Mouse (Mus musculus) forebrain, embryonic 11.5 days (tissue): ENCODE data around the gene Ralb. TPM values are rescaled to one million over a fixed set of nuclear protein-coding genes. Genes with fewer than 3 reads are reported as not detected.

Source experiments
- ATAC-seq: fragments of 200-750 bp; cut with Nextera tagmentation; replicated peaks from 2 replicates; pipeline ENCODE4 v1.8.0; 2017; ENCODE audit warnings: moderate TSS enrichment; ENCODE audit not compliant: low FRiP score
- DNase-seq: peaks from one replicate; pipeline ENCODE4 v3.0.0-alpha.2; 2017; ENCODE audit warnings: low spot score
- H3K27ac ChIP-seq: fragments of 300-500 bp; sonication (generic); 2 replicates; pipeline ENCODE4 v1.5.1; 2014; ENCODE audit warnings: low read depth, low read length
- H3K27me3 ChIP-seq: fragments of 300-500 bp; sonication (generic); 2 replicates; pipeline ENCODE4 v1.6.1; 2014; ENCODE audit warnings: mild to moderate bottlenecking, low read length, mixed read lengths; ENCODE audit not compliant: control insufficient read depth, insufficient read depth
- H3K36me3 ChIP-seq: fragments of 300-500 bp; sonication (generic); 2 replicates; pipeline ENCODE4 v1.6.1; 2014; ENCODE audit warnings: mild to moderate bottlenecking, low read length, moderate library complexity, mixed read lengths; ENCODE audit not compliant: control insufficient read depth, insufficient read depth
- H3K4me1 ChIP-seq: fragments of 300-500 bp; sonication (generic); replicated peaks from 2 replicates; pipeline ENCODE4 v1.6.1; 2014; ENCODE audit warnings: low read length, mixed read lengths; ENCODE audit not compliant: control insufficient read depth, insufficient read depth
- H3K4me2 ChIP-seq: fragments of 300-500 bp; sonication (generic); 2 replicates; pipeline ENCODE4 v1.6.1; 2014; ENCODE audit warnings: low read depth, mild to moderate bottlenecking, low read length, moderate library complexity, mixed read lengths; ENCODE audit not compliant: severe bottlenecking
- H3K4me3 ChIP-seq: fragments of 300-500 bp; sonication (generic); 2 replicates; pipeline ENCODE4 v1.5.1; 2014; ENCODE audit warnings: low read depth, low read length
- H3K9ac ChIP-seq: fragments of 300-500 bp; sonication (generic); 2 replicates; pipeline ENCODE4 v1.6.1; 2014; ENCODE audit warnings: low read length
- H3K9me3 ChIP-seq: fragments of 300-500 bp; sonication (generic); 2 replicates; pipeline ENCODE4 v1.6.1; 2016; ENCODE audit warnings: low read length, mixed read lengths; ENCODE audit not compliant: control insufficient read depth
- WGBS: fragments of 180-500 bp; shearing (Covaris S2); extraction: QIAGEN DNeasy Blood & Tissue Kit; methylation state at CpG from one replicate; pipeline ENCODE4 v1.1.7; 2014; 5-methylcytosine and 5-hydroxymethylcytosine counted together
- polyA plus RNA-seq: library from polyadenylated mRNA; unstranded; fragments of >200 nt; fragmentation: Nextera tagmentation; extraction: Ambion mirVana; gene quantifications from 2 replicates; pipeline ENCODE4 v1.2.1, GENCODE M21; 2014

Ralb gene
- polyA plus RNA-seq, 1 experiment from 2014 or later, result 74.1 TPM

GRCm38 (mm10) chr1:119521681-119522080 is 17.1 kb upstream of the Ralb start:
- no peak overlapping the region for H3K4me3 ChIP-seq
- H3K4me2 ChIP-seq, result no peak overlapping the region
- ATAC-seq, result no peak
- 85% methylated on average over 7 of the region's 7 CpGs for WGBS
- H3K9me3 ChIP-seq, result no peaks in the 10 kb centered on the region
- no peak for DNase-seq
- no peak overlapping the region for H3K27ac ChIP-seq
- H3K27me3 ChIP-seq, result no peaks in the 10 kb centered on the region
- H3K4me1 ChIP-seq, result peaks cover 12% of the 10 kb centered on the region
- H3K9ac ChIP-seq, result no peak overlapping the region
- H3K36me3 ChIP-seq, result no peaks in the 10 kb centered on the region

- ATAC-seq (no peak), DNase-seq (no peak)
- WGBS, result 73% methylated on average over 2 of the region's 2 CpGs
- H3K4me2 ChIP-seq, result no peak overlapping the region
- H3K4me1 ChIP-seq, result peaks cover 8% of the 10 kb centered on the region
- no peak overlapping the region for H3K27ac ChIP-seq
- H3K9ac ChIP-seq, result no peak overlapping the region
- no peaks in the 10 kb centered on the region for H3K27me3 ChIP-seq
- H3K36me3 ChIP-seq, result no peaks in the 10 kb centered on the region
- H3K4me3 ChIP-seq, result no peak overlapping the region
- H3K9me3 ChIP-seq, result no peaks in the 10 kb centered on the region
Measured at GRCm38 (mm10) chr1:119521029-119521428, 16.4 kb upstream of the Ralb start.

- DNase-seq (no peak), ATAC-seq (no peak)
- no peak overlapping the region for H3K27ac ChIP-seq
- no peaks in the 10 kb centered on the region for H3K9me3 ChIP-seq
- no peaks in the 10 kb centered on the region for H3K4me1 ChIP-seq
- WGBS, result 74% methylated on average over 6 of the region's 6 CpGs
- H3K9ac ChIP-seq, result no peak overlapping the region
- no peak overlapping the region for H3K4me2 ChIP-seq
- H3K4me3 ChIP-seq, result no peak overlapping the region
- H3K27me3 ChIP-seq, result no peaks in the 10 kb centered on the region
- H3K36me3 ChIP-seq, result no peaks in the 10 kb centered on the region
Measured at GRCm38 (mm10) chr1:119519286-119519685, 14.7 kb upstream of the Ralb start.

GRCm38 (mm10) chr1:119518786-119519185 is 14.2 kb upstream of the Ralb start:
- DNase-seq (no peak), ATAC-seq (no peak)
- H3K27ac ChIP-seq, result no peak overlapping the region
- H3K27me3 ChIP-seq, result no peaks in the 10 kb centered on the region
- no peak overlapping the region for H3K9ac ChIP-seq
- no peak overlapping the region for H3K4me2 ChIP-seq
- H3K36me3 ChIP-seq, result no peaks in the 10 kb centered on the region
- no peaks in the 10 kb centered on the region for H3K4me1 ChIP-seq
- H3K4me3 ChIP-seq, result no peak overlapping the region
- H3K9me3 ChIP-seq, result no peaks in the 10 kb centered on the region

GRCm38 (mm10) chr1:119518060-119518459 is 13.5 kb upstream of the Ralb start:
- Histone ChIP-seq H3K4me1 (no peaks in the 10 kb centered on the region), H3K27me3 (no peaks in the 10 kb centered on the region), H3K4me3 (no peak overlapping the region), H3K27ac (no peak overlapping the region), H3K9ac (no peak overlapping the region), H3K4me2 (no peak overlapping the region), H3K9me3 (no peaks in the 10 kb centered on the region), H3K36me3 (no peaks in the 10 kb centered on the region)
- 87% methylated on average over 7 of the region's 7 CpGs for WGBS
- ATAC-seq, result no peak
- no peak for DNase-seq

- no peak for DNase-seq
Measured at GRCm38 (mm10) chr1:119510857-119511256, 6.3 kb upstream of the Ralb start.

GRCm38 (mm10) chr1:119510409-119510808 is 5.8 kb upstream of the Ralb start:
- H3K9me3 ChIP-seq, result no peaks in the 10 kb centered on the region
- no peak overlapping the region for H3K4me2 ChIP-seq
- no peak overlapping the region for H3K9ac ChIP-seq
- no peaks in the 10 kb centered on the region for H3K36me3 ChIP-seq
- H3K4me1 ChIP-seq, result no peaks in the 10 kb centered on the region
- ATAC-seq (no peak), DNase-seq (no peak)
- no peak overlapping the region for H3K27ac ChIP-seq
- whole genome bisulfite sequencing, result 73% methylated on average over 9 of the region's 9 CpGs
- H3K4me3 ChIP-seq, result no peak overlapping the region
- no peaks in the 10 kb centered on the region for H3K27me3 ChIP-seq

More at GRCm38 (mm10) chr1:119510857-119511256, 6.3 kb upstream of the Ralb start:
- Histone ChIP-seq H3K4me1 (no peaks in the 10 kb centered on the region), H3K27me3 (no peaks in the 10 kb centered on the region), H3K4me3 (no peak overlapping the region), H3K36me3 (no peaks in the 10 kb centered on the region), H3K27ac (no peak overlapping the region), H3K9me3 (no peaks in the 10 kb centered on the region), H3K4me2 (no peak overlapping the region), H3K9ac (no peak overlapping the region)
- no peak; the same call in 1 of the 2 replicates for ATAC-seq
- WGBS, result 75% methylated on average over 8 of the region's 8 CpGs

- no peak for DNase-seq
- 0 out of 2 replicates have a peak, but pooled peaks cover 2% of the 10 kb centered on the region for H3K4me1 ChIP-seq
- no peaks in the 10 kb centered on the region for H3K27me3 ChIP-seq
- ATAC-seq, result no peak
- H3K4me2 ChIP-seq, result no peak overlapping the region
- no peaks in the 10 kb centered on the region for H3K9me3 ChIP-seq
- H3K4me3 ChIP-seq, result no peak overlapping the region
- no peak overlapping the region for H3K27ac ChIP-seq
- no peaks in the 10 kb centered on the region for H3K36me3 ChIP-seq
- H3K9ac ChIP-seq, result no peak overlapping the region
- 80% methylated on average over 7 of the region's 7 CpGs for WGBS
Measured at GRCm38 (mm10) chr1:119509474-119509873, 4.9 kb upstream of the Ralb start.

- no peak overlapping the region for H3K4me2 ChIP-seq
- H3K4me3 ChIP-seq, result no peak overlapping the region
- WGBS, result 42% methylated on average over 4 of the region's 4 CpGs
- 0 out of 2 replicates have a peak, but pooled peaks cover 2% of the 10 kb centered on the region for H3K4me1 ChIP-seq
- no peaks in the 10 kb centered on the region for H3K27me3 ChIP-seq
- H3K27ac ChIP-seq, result no peak overlapping the region
- no peak for ATAC-seq
- H3K9me3 ChIP-seq, result no peaks in the 10 kb centered on the region
- no peak for DNase-seq
- no peak overlapping the region for H3K9ac ChIP-seq
- no peaks in the 10 kb centered on the region for H3K36me3 ChIP-seq
Measured at GRCm38 (mm10) chr1:119508548-119508947, 4.0 kb upstream of the Ralb start.
